Mouse (Mus musculus): ENCODE results near the gene Cep128.

Gene Cep128

GRCm38 (mm10) chr12:91312591-91312990, 71.6 kb downstream of the Cep128 start:
- no peak for DNase-seq (ENCODE audit: low spot score in 2 of 2)

- no peak for DNase-seq (ENCODE audit: low spot score in 2 of 2)
Measured at GRCm38 (mm10) chr12:91307733-91308132, 76.5 kb downstream of the Cep128 start.

- no peak for DNase-seq (ENCODE audit: low spot score in 2 of 2)
Measured at GRCm38 (mm10) chr12:91305769-91306168, 78.4 kb downstream of the Cep128 start.

GRCm38 (mm10) chr12:91305038-91305437, 79.2 kb downstream of the Cep128 start:
- no peak for DNase-seq (ENCODE audit: low spot score in 2 of 2)

- DNase-seq (ENCODE audit: low spot score in 2 of 2) = no peak
Measured at GRCm38 (mm10) chr12:91298700-91299099, 85.5 kb downstream of the Cep128 start.

- no peak for DNase-seq (ENCODE audit: low spot score in 2 of 2)
Measured at GRCm38 (mm10) chr12:91295870-91296269, 88.3 kb downstream of the Cep128 start.

- no peak for DNase-seq (ENCODE audit: low spot score in 2 of 2)
Measured at GRCm38 (mm10) chr12:91295436-91295835, 88.8 kb downstream of the Cep128 start.

- no peak for DNase-seq (ENCODE audit: low spot score in 2 of 2)
Measured at GRCm38 (mm10) chr12:91273936-91274335, 110.3 kb downstream of the Cep128 start.

GRCm38 (mm10) chr12:91269634-91270033, 114.6 kb downstream of the Cep128 start:
- no peak for DNase-seq (ENCODE audit: low spot score in 2 of 2)

- DNase-seq (ENCODE audit: low spot score in 2 of 2) = no peak
Measured at GRCm38 (mm10) chr12:91268974-91269373, 115.2 kb downstream of the Cep128 start.

GRCm38 (mm10) chr12:91266014-91266413, 118.2 kb downstream of the Cep128 start:
- no peak for DNase-seq (ENCODE audit: low spot score in 2 of 2)

GRCm38 (mm10) chr12:91265462-91265861, 118.7 kb downstream of the Cep128 start:
- DNase-seq (ENCODE audit: low spot score in 2 of 2) = peak in 1 of 2 experiments; percentile 2

- no peak for DNase-seq (ENCODE audit: low spot score in 2 of 2)
Measured at GRCm38 (mm10) chr12:91264828-91265355, 119.3 kb downstream of the Cep128 start.

- no peak for DNase-seq (ENCODE audit: low spot score in 2 of 2)
Measured at GRCm38 (mm10) chr12:91263705-91264104, 120.5 kb downstream of the Cep128 start.

- no peak for DNase-seq (ENCODE audit: low spot score in 2 of 2)
Measured at GRCm38 (mm10) chr12:91262801-91263200, 121.4 kb downstream of the Cep128 start.

GRCm38 (mm10) chr12:91256334-91256733, 127.9 kb downstream of the Cep128 start:
- DNase-seq (ENCODE audit: low spot score in 2 of 2) = no peak

GRCm38 (mm10) chr12:91254831-91255230, 129.4 kb downstream of the Cep128 start:
- DNase-seq (ENCODE audit: low spot score in 2 of 2) = no peak

- no peak for DNase-seq (ENCODE audit: low spot score in 2 of 2)
Measured at GRCm38 (mm10) chr12:91220609-91221008, 163.6 kb downstream of the Cep128 start.

- DNase-seq (ENCODE audit: low spot score in 2 of 2) = no peak
Measured at GRCm38 (mm10) chr12:91205550-91205949, 178.7 kb downstream of the Cep128 start.

- DNase-seq (ENCODE audit: low spot score in 2 of 2) = no peak
Measured at GRCm38 (mm10) chr12:91204330-91204729, 179.9 kb downstream of the Cep128 start.

- no peak for DNase-seq (ENCODE audit: low spot score in 2 of 2)
Measured at GRCm38 (mm10) chr12:91202496-91202895, 181.7 kb downstream of the Cep128 start.

GRCm38 (mm10) chr12:91189111-91189510, 195.1 kb downstream of the Cep128 start:
- no peak for DNase-seq (ENCODE audit: low spot score in 2 of 2)

- no peak for DNase-seq (ENCODE audit: low spot score in 2 of 2)
Measured at GRCm38 (mm10) chr12:91185564-91185963, 198.6 kb downstream of the Cep128 start.

GRCm38 (mm10) chr12:91184616-91185015, 199.6 kb downstream of the Cep128 start:
- DNase-seq (ENCODE audit: low spot score in 2 of 2) = no peak

Data from cerebellum, postnatal 4 days (tissue).